Mouse (Mus musculus): ENCODE measurements around the gene Chrm3.
A peak's percentile ranks its signal among the peaks of the same experiment; 100 is the strongest.
"Not testable (repeated sequence)": the region's sequence is repeated elsewhere in the genome, so short reads cannot be mapped to it uniquely, and the experiment has no call there.

Gene Chrm3

GRCm38 (mm10) chr13:9895045-9895625 is 465.5 kb downstream of the Chrm3 start:
- no peak for DNase-seq (ENCODE audit: low read depth, low spot score)

- no peak for DNase-seq (ENCODE audit: low read depth, low spot score)
Observed at GRCm38 (mm10) chr13:9891088-9891487, 469.6 kb downstream of the Chrm3 start.

GRCm38 (mm10) chr13:9890460-9890859 is 470.2 kb downstream of the Chrm3 start:
- DNase-seq (ENCODE audit: low read depth, low spot score) = no peak

- no peak for DNase-seq (ENCODE audit: low read depth, low spot score)
Observed at GRCm38 (mm10) chr13:9889954-9890353, 470.7 kb downstream of the Chrm3 start.

- DNase-seq (ENCODE audit: low read depth, low spot score) = no peak
Observed at GRCm38 (mm10) chr13:9888284-9888683, 472.4 kb downstream of the Chrm3 start.

- no peak for DNase-seq (ENCODE audit: low read depth, low spot score)
Observed at GRCm38 (mm10) chr13:9887261-9887660, 473.4 kb downstream of the Chrm3 start.

- DNase-seq (ENCODE audit: low read depth, low spot score) = no peak
Observed at GRCm38 (mm10) chr13:9886465-9887135, 474.0 kb downstream of the Chrm3 start.

GRCm38 (mm10) chr13:9882362-9883282 is 478.0 kb downstream of the Chrm3 start:
- DNase-seq (ENCODE audit: low read depth, low spot score) = peak; percentile 59

GRCm38 (mm10) chr13:9881930-9882329 is 478.7 kb downstream of the Chrm3 start:
- DNase-seq (ENCODE audit: low read depth, low spot score) = no peak

GRCm38 (mm10) chr13:9880401-9880800 is 480.2 kb downstream of the Chrm3 start:
- DNase-seq (ENCODE audit: low read depth, low spot score) = no peak

- DNase-seq (ENCODE audit: low read depth, low spot score) = no peak
Observed at GRCm38 (mm10) chr13:9878596-9879010, 482.0 kb downstream of the Chrm3 start.

GRCm38 (mm10) chr13:9873377-9873776 is 487.3 kb downstream of the Chrm3 start:
- DNase-seq (ENCODE audit: low read depth, low spot score) = no peak

GRCm38 (mm10) chr13:9866161-9866560 is 494.5 kb downstream of the Chrm3 start:
- DNase-seq (ENCODE audit: low read depth, low spot score) = no peak

- no peak for DNase-seq (ENCODE audit: low read depth, low spot score)
Observed at GRCm38 (mm10) chr13:9847515-9847914, 513.1 kb downstream of the Chrm3 start.

- peak; percentile 18 for DNase-seq (ENCODE audit: low read depth, low spot score)
Observed at GRCm38 (mm10) chr13:9846543-9847434, 513.9 kb downstream of the Chrm3 start.

GRCm38 (mm10) chr13:9834146-9834679 is 526.4 kb downstream of the Chrm3 start:
- DNase-seq (ENCODE audit: low read depth, low spot score) = not testable (repeated sequence)

- DNase-seq (ENCODE audit: low read depth, low spot score) = no peak
Observed at GRCm38 (mm10) chr13:9826227-9826626, 534.4 kb downstream of the Chrm3 start.
